Mouse (Mus musculus) adrenal gland, adult 18-20 months (tissue): ENCODE data around the gene Vav2. TPM values are rescaled to one million over a fixed set of nuclear protein-coding genes. Genes with fewer than 3 reads are reported as not detected.

Experiments used
- DNase-seq, 2 experiments: peaks; one replicate each; pipeline ENCODE4 v3.0.0; 2021 to 2022; ENCODE audit warnings: low spot score in 2 of 2
- total RNA-seq, 2 experiments: library from RNA; stranded (reverse); gene quantifications; 1 replicate in 1 of 2; 2 replicates in 1 of 2; pipeline ENCODE4 v1.2.3; 2021

The Vav2 gene
- total RNA-seq, 2 experiments from 2014 or later, result 24.5 to 25.2 TPM

DNA sequence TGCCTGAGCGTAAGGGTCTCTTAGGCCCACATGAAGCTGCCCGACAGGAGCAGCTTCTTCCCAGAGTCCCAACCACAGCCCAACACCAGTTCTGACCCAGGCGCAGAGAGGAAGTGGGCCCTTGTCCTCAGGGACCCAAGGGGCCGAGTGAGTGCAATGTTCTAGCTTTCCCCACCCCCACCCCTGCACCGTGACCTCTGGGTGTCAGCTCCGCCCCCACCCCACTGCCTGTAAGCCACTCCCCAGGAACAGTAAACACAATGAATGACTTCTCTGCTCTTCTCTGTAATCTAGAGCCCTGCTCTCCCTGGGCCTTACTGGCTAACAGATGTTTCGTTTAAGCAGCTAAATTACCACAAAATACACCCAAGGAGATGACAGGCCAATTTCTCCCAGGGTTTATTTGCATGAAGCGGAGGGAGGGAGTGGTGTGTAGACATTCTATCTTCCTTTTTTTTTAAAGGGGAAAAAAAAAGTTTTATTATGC lies 15.1 kb downstream of the Vav2 start:
- DNase-seq, result no peak

DNA sequence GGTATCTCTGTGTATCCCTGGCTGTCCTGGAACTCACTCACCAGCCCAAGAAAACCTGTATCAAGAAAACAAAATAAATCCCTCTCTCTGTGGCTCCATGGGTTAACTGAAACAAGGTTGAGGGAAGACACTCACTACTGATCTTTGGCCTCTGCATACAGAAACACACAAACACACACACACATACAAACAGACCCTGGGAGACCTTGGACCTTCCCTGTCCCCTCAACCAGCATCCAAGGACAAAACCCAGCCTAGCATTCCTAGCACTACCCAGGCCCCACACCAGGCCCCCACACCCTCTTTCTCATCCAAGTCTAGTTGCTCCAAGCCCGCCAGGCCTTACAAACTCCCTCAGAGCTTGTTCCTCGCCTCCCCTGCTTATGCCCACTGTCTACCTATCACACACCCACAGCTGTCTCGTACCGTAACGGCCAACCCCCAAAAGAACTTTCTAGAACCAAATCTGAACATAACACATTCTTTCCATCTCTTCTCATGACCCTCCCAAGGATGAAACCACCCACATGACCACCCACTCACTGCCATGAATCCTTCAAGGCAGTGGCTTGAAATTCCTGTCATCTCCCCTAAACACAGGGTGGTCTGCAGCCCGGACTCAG lies 16.2 kb downstream of the Vav2 start:
- no peak for DNase-seq

DNA sequence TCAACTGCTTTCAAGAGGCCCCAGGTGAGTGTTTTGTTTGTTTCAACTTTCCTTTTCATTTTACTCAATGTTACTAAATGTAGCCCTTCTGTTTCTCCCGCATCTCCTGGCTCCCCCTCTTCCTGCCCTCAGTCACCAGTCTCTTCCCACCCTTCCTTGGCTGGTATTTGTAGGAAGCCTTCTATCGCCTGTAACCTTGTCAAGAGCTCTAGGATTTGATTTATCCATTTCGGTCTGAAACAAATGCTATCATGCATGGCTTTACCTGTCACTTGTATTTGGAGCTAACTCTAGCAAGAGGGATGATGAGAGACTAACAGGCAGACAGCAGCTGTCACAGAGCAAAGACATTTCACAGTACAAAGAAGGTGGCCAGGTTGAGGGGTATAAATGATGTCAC lies 18.6 kb downstream of the Vav2 start:
- no peak for DNase-seq

DNA sequence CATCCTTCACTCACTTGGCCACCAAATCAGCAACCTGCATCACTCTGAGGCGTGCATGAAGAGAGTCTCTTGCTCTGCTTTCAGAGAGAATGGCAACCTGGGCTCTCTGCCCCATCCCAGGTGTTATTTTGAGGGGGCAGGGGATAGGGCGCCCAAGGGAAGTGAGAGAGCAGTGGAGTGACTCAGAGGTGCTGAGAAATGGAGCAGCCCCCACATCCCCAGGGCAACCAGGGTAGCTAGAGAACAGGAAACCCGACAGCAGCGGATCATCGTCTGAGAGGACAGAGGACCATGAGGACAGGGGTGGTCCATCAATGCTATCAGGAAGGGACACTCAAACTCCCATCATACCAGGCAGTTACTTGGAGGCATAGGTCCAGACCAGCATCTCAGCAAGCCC lies 19.9 kb downstream of the Vav2 start:
- DNase-seq, result no peak

DNA sequence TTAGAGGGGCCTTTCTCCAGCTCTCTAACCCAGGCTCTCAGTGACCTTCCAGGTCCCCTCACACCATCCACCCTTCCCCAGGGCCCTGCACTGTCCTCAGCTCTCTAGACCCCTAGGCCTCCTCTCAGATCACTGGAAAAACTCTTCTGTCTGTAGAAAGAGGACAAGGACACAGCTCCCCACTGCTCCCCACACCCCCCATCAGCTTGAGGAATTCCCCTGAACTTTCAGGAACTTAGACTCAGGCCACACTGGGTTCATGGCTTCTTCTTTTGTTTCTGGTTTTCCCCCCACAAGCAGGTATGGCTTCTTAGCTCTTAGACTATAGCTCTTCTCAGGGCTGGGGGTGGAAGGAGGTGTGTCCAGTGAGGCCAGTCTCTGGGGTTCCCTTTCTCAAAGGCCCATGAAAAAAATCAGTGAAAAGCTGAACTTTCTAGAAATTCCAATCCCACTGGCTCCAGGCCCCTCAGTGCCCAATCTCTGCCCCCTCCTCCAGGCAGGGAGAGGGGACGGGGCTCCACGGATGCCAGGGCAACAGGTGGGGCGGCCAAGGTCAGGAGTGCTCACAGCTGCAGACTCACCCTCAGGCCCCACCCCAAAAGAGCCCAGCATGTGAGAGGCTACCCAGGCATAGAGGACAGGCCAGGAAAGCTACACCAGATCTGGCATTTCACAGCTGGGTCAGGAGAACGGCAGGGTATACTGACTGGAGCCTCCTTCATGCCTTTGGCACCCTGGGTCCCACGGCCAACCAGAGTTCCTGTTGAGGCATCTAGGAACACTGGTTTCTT lies 21.5 kb downstream of the Vav2 start:
- no peak for DNase-seq

GRCm38 (mm10) chr2:27404375-27405093 lies 22.3 kb downstream of the Vav2 start:
- DNase-seq, result no peak

- DNase-seq, result no peak
Observed at GRCm38 (mm10) chr2:27401544-27401943, 25.3 kb downstream of the Vav2 start.

DNA sequence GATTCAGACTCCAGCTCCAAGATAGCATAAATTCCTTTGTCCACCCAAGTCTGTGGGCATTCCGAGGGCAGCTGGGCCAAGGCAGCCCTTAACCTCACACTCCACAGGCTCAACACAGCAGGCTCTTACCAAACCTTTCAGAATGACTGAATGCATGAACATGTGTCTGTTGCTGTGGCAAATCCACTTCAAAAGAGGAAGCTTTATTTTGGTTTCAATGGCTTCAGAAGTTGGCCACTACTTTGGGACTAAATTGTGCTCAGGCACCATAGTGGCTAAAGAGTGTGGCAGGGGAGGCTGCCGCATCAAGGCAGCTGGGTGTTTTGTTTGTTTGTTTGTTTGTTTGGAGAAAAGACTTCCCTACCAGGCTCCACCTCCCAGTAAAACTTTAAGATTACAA lies 26.8 kb downstream of the Vav2 start:
- DNase-seq, result no peak

DNA sequence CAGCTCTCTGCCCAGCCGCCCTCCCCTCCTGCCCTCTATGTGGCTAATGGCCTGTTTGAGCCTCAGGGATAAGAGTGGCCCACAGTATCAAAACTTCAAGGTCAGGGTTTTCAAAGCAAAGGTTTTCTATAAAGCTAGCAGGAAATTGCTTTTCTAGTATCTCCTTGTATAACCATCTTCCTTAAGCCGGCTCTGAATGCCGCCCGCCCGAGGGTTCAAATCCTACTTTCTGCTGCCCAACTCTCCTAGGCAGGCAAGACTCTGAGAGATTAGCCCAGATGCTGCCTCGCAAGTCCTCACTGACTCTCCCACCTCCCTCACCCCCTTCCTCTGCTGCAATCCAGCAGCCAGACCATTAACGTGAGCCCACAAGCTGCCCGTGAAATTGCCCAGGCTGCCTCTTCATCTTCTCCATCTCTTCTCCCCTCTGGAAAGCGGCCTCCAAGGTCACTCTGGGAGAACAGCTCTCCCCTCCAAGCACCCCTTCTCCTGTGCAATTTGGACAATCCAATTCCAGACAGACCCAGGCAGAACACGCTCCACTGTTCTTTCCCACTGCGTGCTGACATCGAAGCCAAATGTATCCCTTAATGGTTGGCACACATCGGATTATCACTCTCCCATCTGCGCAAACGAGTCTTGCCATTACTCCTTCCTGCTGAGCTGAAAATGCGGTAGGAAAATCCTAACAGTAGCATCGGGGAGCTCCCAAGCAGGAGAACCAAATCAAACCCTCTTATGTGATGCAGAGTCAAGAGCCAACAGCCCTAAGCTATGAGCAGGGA lies 30.0 kb downstream of the Vav2 start:
- no peak for DNase-seq

GRCm38 (mm10) chr2:27394158-27394832 lies 32.5 kb downstream of the Vav2 start:
- DNase-seq, result no peak

GRCm38 (mm10) chr2:27392278-27392677 lies 34.6 kb downstream of the Vav2 start:
- no peak for DNase-seq

GRCm38 (mm10) chr2:27390775-27391174 lies 36.1 kb downstream of the Vav2 start:
- no peak for DNase-seq

DNA sequence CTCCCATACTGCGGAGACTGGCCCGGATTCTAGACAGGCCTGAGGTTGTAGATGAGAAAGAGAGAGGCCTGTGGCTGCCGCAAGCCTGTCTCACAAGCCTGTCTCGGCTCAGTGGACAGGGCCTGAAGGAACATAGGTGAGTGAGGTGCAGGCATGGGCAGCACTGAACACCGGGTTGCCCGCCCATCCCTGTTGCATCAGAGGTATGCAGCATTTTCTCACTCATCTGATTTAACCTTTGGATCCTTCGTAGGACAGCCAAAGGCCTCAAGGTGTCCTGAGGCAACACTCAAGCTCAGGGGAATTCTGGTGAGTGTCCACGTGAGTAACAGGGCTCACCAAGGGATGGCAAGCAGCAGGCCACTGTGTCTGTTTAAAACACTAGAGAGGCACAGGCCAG lies 36.5 kb downstream of the Vav2 start:
- DNase-seq, result no peak

DNA sequence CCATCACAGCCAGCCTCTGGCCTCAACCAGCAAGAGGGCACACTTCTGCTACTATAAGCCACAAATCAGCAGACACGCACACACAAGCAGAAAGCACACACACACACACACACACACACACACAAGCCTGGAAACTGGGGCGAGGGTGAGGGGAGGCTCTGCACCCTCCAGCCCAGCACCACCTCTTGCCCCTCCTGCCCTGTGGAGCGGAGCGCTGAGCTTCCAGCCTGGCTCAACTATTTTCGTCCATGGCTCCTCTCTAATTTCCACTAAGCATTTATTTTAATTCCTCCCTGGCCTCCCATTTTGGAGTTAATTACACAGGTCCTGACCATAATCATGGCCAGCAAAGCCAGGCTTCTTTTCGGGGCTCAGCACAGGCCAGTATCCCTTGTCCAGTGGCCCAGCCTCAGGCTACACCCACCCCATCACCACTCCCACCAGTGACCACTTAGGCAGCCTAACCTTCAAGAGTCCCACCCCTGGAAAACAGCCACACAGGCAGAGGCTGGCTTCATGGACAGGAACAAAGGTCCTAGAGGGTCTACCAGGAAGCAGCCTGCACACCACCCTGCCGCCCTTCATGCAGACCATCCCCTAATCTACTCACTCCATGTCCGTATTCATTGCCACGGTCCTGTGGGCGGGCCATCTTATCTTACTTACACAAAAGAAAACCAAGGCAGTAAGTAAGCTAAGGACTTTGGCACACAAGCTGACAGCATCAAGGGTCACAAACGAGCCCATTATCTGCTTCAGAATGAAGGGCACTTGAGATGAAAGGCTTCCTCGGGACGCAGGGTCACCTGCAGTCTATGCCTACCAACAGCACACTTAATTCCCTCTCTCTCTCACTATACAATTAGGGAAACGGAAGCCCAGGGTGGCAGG lies 37.3 kb downstream of the Vav2 start:
- no peak for DNase-seq

DNA sequence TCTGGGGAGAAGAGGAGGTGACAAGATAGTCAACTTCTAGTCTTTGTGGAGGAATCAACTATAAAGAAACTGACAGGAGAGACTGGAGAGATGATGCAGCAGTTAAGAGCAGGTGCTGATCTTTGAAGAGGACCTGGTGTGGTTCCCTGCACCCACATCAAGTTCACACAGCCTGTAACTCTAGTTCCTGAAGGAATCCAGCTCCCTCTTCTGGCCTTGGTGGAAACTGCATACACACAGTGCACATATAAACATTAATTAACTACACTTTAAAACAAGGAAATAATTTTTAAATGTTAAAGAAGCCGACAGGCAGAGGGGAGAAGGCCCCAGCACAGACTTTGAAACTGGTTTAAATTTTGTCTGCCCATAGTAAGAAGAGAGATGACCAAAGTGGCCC lies 39.6 kb downstream of the Vav2 start:
- no peak for DNase-seq

- DNase-seq, result peak in 1 of 2 experiments; percentile 31
Observed at GRCm38 (mm10) chr2:27381698-27382097, 45.1 kb downstream of the Vav2 start.

GRCm38 (mm10) chr2:27381254-27381653 lies 45.6 kb downstream of the Vav2 start:
- DNase-seq, result no peak

DNA sequence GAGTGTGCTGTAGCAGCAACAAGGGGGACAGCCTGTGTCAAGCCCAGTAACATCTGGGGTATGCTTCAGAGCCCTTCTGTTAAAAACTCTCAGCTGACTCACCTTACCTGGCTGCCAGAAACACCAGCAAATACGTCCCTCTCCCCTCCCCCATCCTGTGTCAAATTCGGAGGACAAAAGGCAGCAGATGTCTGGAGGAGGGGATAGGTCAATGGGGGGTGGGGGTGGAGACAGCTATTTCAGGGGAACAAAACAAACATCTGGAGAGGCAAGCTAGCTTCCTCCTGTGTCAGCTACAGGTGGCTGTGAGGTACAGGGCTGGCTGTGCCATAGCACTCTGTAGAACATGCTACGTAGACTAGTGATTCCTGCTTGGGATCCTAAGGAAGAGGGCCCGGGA lies 49.0 kb downstream of the Vav2 start:
- DNase-seq, result no peak

GRCm38 (mm10) chr2:27377164-27377563 lies 49.7 kb downstream of the Vav2 start:
- DNase-seq, result no peak

GRCm38 (mm10) chr2:27375141-27375540 lies 51.7 kb downstream of the Vav2 start:
- no peak for DNase-seq
